Mouse (Mus musculus): ENCODE data around the gene Map10.

Map10 gene

DNA sequence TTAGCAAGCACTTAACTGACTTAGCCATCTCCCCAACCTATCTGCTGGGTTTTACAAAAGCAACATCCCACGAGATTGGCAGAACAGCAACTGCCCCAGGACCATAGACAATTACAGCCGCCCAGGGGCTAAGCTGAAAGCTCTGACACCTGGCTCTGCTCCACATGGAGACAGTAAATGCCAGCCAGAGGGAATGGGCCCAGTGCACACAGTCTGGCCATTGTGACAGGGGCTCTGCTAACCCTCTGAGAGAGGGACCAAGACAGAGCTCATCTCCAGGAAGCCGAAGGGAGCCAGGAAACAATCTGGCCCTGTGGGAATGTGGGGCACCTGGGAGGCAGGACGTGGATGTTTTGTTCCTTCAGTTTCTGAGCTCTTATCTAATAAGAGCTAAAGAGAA, 46.6 kb downstream of the Map10 start:
- no peak for DNase-seq (ENCODE audit: extremely low read depth, low read depth)

DNA sequence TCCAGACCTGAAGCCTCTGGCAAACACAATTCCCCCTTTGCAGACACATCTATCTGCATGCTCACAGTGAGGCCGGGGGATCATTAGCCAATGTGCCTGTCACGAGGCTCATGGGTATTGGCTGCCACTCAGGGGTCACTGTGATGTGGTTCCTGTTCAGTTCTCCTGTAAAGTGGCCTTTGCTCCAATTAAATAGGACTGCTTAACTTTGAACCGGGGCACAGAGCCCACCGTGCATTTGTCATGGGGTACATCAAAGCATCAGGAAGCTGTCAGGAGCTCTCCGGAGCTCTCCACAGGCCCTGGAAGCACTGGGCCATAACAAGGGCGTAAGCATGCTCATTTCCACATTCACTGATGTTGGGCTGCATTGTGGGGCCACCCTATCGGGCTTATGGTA, 47.0 kb downstream of the Map10 start:
- DNase-seq (ENCODE audit: extremely low read depth, low read depth), result no peak

DNA sequence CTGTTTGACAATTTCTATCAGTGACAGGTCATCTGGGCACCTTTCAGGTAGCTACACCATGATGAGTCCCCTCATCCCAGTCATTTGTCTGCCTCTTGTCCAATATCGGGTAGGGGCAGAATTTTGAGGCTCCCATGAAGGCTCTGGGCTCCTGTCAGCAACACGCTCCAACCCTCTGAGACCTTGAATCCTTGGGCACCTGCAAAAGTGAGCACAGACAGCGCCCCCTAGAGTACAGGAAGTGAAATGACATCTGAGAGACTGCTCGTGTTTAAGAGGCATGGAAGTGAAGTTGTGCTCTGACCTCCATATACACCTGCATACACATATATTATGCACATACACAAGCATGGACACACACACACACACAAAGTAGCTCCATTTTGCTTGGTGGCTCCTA, 49.3 kb downstream of the Map10 start:
- no peak for DNase-seq (ENCODE audit: extremely low read depth, low read depth)

DNA sequence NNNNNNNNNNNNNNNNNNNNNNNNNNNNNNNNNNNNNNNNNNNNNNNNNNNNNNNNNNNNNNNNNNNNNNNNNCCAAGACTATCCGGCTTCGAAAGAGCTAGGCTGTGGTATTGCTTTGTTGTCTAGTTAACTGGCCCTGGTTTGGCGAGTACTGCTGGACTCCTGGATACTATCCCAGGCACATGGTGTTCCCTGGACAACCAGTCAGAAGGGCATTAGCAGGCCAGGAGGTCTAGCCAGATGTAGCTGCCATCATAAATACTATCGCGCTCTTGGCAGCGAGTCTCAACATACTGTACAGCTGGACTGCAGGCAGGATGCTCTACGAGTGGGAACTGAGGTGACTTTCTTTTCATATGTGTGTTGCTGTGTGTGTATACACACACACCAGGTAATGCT, 53.1 kb downstream of the Map10 start:
- DNase-seq (ENCODE audit: extremely low read depth, low read depth), result no peak
